Mouse (Mus musculus) lung, embryonic 16.5 days (tissue): Measurements from ENCODE around the gene Mkrn3. TPM values are rescaled to one million over a fixed set of nuclear protein-coding genes. Genes with fewer than 3 reads are reported as not detected.

Experiments used
- ATAC-seq: fragments of 200-750 bp; cut with Nextera tagmentation; 2 replicates; pipeline ENCODE4 v1.8.0; 2017; ENCODE audit warnings: low read depth, mild to moderate bottlenecking, moderate library complexity
- H3K27ac ChIP-seq: fragments of 300-500 bp; sonication (generic); 2 replicates; pipeline ENCODE4 v1.5.1; 2014; ENCODE audit warnings: mild to moderate bottlenecking, control low read depth, low read length
- H3K27me3 ChIP-seq: fragments of 300-500 bp; sonication (generic); 2 replicates; pipeline ENCODE4 v1.6.1; 2014; ENCODE audit warnings: low read depth, low read length, mixed read lengths; ENCODE audit not compliant: control insufficient read depth, insufficient read depth
- H3K36me3 ChIP-seq: fragments of 300-500 bp; sonication (generic); 2 replicates; pipeline ENCODE4 v1.6.1; 2014; ENCODE audit warnings: low read length; ENCODE audit not compliant: control insufficient read depth, insufficient read depth
- H3K4me1 ChIP-seq: fragments of 300-500 bp; sonication (generic); replicated peaks from 2 replicates; pipeline ENCODE4 v1.6.1; 2014; ENCODE audit warnings: low read length, mixed read lengths; ENCODE audit not compliant: control insufficient read depth, insufficient read depth
- H3K4me2 ChIP-seq: fragments of 300-500 bp; sonication (generic); 2 replicates; pipeline ENCODE4 v1.6.1; 2014; ENCODE audit warnings: low read depth, low read length, control low read depth
- H3K4me3 ChIP-seq: fragments of 300-500 bp; sonication (generic); 2 replicates; pipeline ENCODE4 v1.5.1; 2014; ENCODE audit warnings: mild to moderate bottlenecking, low read length, control low read depth
- H3K9ac ChIP-seq: fragments of 300-500 bp; sonication (generic); 2 replicates; pipeline ENCODE4 v1.6.1; 2014; ENCODE audit warnings: low read length, control low read depth
- H3K9me3 ChIP-seq: fragments of 300-500 bp; sonication (generic); 2 replicates; pipeline ENCODE4 v1.6.1; 2016; ENCODE audit warnings: low read length; ENCODE audit not compliant: control insufficient read depth
- WGBS: fragments of 180-500 bp; shearing (Covaris S2); extraction: QIAGEN DNeasy Blood & Tissue Kit; methylation state at CpG from one replicate; pipeline ENCODE4 v1.1.7; 2014; 5-methylcytosine and 5-hydroxymethylcytosine counted together
- polyA plus RNA-seq: library from polyadenylated mRNA; unstranded; fragments of >200 nt; fragmentation: Nextera tagmentation; extraction: Ambion mirVana; gene quantifications from 2 replicates; pipeline ENCODE4 v1.2.1, GENCODE M21; 2015

Mkrn3 gene
- polyA plus RNA-seq = 3.5 and 4.2 TPM in 2 replicates

DNA sequence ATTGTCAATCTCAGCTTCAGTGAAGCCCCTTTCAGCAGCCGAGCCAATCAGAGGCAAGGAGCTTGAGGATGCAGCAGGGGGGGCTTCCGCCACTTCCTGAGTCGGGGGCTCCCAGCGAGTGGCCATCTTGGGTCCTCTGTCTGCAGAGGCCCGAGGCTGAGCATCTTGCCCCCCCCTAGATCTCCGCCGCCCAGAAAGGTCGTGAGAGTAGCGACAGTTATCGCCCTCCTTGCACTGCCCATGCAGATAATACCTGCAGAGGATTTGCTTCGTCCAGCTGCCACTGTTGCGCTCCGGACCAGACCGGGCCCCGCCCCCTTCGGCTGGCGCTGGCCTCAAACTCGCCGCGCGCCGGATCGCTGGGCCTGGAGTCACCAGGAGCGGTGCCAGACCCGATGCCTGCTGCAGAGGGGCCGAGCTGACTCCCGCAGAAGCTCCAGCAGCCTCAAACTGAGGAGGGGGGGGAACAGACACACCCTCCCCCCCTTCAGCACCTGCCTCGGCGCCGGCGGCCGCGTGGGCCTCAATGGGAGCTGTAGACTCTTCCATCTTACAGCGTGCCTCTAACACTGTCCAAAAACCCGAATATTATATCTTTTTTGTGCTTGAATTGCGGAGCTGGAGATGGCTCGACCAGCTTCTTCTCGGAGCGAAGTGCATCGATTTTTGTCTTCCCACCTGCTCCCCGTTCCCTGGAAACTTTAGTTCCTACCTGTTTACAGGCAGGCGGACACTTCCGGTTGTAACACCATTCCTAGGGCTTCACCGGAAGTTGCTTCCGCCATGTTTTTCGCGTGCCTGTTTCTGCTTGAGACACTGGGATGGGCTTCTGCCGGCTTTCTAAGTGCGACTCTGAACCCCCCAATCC lies at the start of gene Mkrn3:
Gene Mkrn3 (minus strand): TSS at position 647 of the 868 bp plus-strand sequence.
- peak within 1 kb of the TSS; percentile 66 for H3K4me3 ChIP-seq
- WGBS = 24% methylated on average over 49 of the region's 49 CpGs
- peak within 1 kb of the TSS; percentile 75 for H3K9ac ChIP-seq
- ATAC-seq = peak; percentile 71
- H3K9me3 ChIP-seq = no peaks in the 10 kb centered on the region
- H3K4me1 ChIP-seq = peaks cover 5% of the 10 kb centered on the region; the same call in 1 of the 2 replicates
- H3K36me3 ChIP-seq = no peaks in the 10 kb centered on the region
- H3K4me2 ChIP-seq = peak within 1 kb of the TSS; percentile 77
- no peak within 1 kb of the TSS for H3K27ac ChIP-seq
- H3K27me3 ChIP-seq = no peaks in the 10 kb centered on the region

DNA sequence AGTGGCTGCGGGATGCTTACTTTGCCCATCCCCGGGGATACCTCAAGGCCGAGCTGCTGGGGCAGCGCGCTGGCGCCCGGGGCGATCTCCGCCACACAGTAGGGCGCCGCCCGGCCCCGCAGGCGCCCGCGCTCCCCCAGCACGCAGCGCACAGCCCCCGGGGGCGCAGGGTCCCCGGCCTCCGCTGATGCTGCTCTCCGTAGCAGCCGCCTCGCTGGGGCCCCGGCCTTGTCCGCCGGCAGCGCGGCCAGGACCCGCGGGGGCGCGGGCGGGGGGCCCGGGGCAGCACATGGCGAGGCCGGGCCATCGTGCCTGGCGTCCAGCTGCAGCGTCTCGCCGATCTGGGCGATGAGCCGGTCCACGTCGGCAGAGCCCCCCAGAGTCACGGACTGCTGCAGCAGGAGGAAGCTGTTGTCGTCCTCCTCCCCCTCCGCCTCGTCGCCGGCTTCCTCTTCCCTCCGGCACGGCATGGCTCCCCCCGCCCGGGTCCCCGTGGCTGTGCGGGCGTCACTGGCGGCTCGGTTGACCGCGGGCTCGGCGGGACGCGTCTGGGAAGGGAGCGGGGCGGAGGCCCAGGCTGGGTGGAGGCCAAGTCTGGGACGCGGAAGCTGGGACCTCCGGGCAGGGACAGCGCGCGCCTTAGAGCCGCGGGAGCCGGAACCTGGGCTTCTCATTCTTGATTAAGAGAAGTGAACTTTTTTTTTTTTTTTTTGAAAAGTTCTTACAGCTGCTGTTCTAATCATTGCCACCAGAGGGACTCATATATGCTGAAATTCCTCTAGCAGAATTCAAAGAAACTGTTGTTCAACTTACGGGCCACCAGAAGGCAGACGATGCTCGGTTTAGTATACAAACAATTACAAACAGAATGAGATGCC lies 44.2 kb upstream of the Mkrn3 start, which contains the start of gene Peg12:
Gene Peg12 (minus strand): TSS at position 633 of the 878 bp plus-strand sequence.
- Histone ChIP-seq H3K4me3 (peak within 1 kb of the TSS; percentile 63), H3K9me3 (no peaks in the 10 kb centered on the region), H3K4me2 (peak within 1 kb of the TSS; percentile 66), H3K9ac (peak within 1 kb of the TSS; percentile 78), H3K36me3 (no peaks in the 10 kb centered on the region), H3K27ac (peak within 1 kb of the TSS; percentile 94), H3K4me1 (no peaks in the 10 kb centered on the region), H3K27me3 (no peaks in the 10 kb centered on the region)
- 23% methylated on average over 68 of the region's 82 CpGs for whole genome bisulfite sequencing
- peak; percentile 94 for ATAC-seq

DNA sequence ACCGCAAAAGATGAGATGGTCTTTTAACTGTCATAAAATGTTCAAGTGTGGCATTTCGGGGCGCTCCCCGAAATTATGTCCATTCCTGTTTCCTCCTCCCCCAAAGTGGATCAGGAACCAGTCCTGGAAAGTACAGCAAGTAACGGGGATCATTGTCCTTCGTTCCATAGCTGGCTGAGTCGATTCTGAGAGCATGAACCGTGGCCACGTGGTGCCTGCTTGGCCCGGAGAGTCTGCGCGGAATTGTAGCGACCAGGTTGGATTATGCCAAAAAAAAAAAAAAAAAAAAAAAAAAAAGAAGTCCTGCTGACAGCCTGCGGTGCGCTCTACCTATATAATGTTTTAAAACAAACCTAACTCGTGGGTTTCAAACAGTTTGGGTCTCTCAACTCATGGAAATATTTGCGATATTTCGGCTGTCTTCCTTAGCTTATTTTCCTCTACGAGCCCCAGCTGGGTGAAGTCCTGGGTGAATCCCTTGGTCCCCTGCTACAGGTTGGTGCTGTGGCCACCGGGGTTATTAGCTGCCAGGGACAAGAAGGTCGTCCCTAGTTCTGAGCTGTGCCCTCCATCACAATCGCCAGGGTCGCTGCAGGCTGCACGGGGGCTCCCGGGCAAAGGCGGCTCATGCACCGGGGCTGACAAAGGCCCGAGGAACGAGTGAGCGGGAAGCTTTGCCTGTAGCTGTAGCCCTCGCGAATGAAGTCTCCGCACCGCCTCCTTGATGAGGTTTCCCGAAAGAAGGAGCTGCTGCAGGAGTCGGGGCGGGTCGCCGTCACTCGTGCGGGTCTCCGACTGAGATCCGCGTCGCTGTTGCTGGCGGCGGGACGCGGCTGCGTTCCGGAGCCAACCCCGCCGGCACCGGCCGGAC lies 43.3 kb upstream of the Mkrn3 start:
- H3K9me3 ChIP-seq = no peaks in the 10 kb centered on the region
- peak; percentile 29; the same call in 1 of the 2 replicates for ATAC-seq
- peak overlapping the region; percentile 63 for H3K4me3 ChIP-seq
- peak overlapping the region; percentile 66 for H3K4me2 ChIP-seq
- no peaks in the 10 kb centered on the region for H3K4me1 ChIP-seq
- peak overlapping the region; percentile 78 for H3K9ac ChIP-seq
- peak overlapping the region; percentile 94 for H3K27ac ChIP-seq
- no peaks in the 10 kb centered on the region for H3K36me3 ChIP-seq
- 27% methylated on average over 42 of the region's 55 CpGs for WGBS
- no peaks in the 10 kb centered on the region for H3K27me3 ChIP-seq

DNA sequence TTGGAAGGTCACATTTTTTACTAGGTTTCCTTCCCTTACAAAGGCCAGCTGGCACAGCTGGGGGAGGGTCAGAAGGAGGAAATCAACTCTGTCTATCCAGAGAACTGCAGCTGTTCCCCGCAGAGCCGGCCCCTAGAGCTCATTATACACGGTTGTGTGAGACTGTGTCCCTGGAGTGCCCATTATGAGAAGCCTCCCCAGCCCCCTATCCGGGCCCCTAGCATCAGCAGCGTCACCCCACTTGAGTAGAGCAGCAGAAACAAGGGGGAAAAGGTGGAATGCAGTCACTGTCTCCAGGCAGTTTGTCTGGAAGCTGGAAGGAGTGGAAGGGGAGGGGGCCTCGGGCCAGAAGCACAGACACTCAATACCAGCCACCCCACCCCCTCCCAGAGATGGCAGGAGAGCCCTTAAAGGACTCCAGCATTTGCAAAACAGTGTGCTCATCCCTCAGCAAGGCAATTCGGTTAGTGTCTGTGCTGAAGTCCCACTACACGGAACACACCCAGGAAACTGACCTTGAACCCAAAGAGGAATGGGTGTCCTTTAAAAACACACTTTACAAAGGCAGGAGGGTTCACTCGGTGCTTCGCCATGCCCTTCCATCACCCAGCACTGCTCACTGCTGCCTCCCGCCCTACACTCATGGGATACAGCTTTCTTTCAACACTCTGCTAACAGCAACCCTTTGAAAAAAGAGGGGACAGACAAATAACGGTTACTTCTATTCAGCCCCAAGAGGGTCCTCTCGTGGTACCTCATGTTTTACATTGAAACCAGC lies 42.5 kb upstream of the Mkrn3 start:
- peak overlapping the region; percentile 66 for H3K4me2 ChIP-seq
- no peaks in the 10 kb centered on the region for H3K36me3 ChIP-seq
- peak; percentile 30 for ATAC-seq
- H3K27ac ChIP-seq = no peak overlapping the region
- H3K27me3 ChIP-seq = no peaks in the 10 kb centered on the region
- peak overlapping the region; percentile 30 for H3K9ac ChIP-seq
- WGBS = 22% methylated on average over 13 of the region's 13 CpGs
- peak overlapping the region; percentile 63 for H3K4me3 ChIP-seq
- no peaks in the 10 kb centered on the region for H3K9me3 ChIP-seq
- H3K4me1 ChIP-seq = no peaks in the 10 kb centered on the region

DNA sequence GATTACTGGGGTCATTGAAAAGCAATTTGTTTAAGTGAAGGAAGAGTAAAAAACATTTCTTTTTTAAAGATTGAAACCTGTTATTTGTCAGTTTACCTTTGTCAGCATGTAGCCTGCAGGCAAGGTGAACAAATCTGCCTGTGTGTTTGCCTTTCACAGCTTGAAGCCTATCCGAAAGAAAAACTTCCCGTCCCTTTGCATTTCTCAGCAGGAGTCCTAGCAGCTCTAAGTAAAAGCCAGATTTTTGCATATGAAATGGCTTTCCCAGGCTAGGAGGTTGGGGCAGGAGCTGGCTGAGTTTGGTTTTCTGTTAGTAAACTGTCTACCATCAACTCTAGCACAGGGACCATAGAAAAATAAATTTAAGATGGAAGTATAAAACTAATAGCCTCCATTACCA lies 32.4 kb upstream of the Mkrn3 start:
- H3K36me3 ChIP-seq = no peaks in the 10 kb centered on the region
- H3K27me3 ChIP-seq = no peaks in the 10 kb centered on the region
- no peak overlapping the region for H3K9ac ChIP-seq
- WGBS = 42% methylated on average over 2 of the region's 2 CpGs
- no peaks in the 10 kb centered on the region for H3K4me1 ChIP-seq
- H3K4me3 ChIP-seq = no peak overlapping the region
- no peak for ATAC-seq
- H3K9me3 ChIP-seq = no peaks in the 10 kb centered on the region
- no peak overlapping the region for H3K27ac ChIP-seq
- H3K4me2 ChIP-seq = no peak overlapping the region

DNA sequence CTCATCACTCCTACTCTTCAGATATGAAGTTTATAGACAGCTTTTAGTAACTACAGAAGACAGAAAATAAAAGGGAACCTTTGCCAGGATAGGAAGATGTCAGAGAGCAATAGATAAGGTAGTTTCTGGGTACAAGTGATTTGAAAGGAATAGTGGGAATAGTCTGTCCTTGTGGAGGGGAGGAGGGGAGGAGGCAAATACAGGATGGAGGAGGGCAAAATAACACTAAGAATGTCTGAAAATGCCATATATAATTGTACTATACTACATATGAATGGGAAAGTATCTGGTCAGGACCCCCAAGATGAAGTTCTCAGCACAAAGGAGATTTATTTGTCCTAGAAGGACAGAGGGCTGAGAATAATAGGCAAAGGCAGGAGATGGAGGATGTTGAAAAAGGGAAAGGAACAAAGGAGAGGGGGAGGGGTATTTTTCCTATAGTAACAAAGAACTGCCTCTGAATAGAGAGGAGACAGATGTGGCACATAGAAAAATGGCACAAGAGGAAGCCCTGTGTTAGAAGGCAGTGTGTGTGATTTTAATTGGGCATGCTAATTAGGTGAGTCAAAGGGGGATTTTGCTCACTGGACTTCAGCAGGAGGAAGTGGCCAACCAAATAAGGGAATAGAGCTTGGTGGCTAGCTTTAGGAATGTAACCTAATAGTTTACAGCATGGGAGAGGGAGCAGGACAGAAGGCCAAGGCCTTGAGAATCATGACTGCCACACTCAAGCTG lies 25.7 kb upstream of the Mkrn3 start:
- Histone ChIP-seq H3K36me3 (no peaks in the 10 kb centered on the region), H3K4me1 (no peaks in the 10 kb centered on the region), H3K9ac (no peak overlapping the region), H3K27ac (no peak overlapping the region), H3K9me3 (no peaks in the 10 kb centered on the region), H3K27me3 (no peaks in the 10 kb centered on the region), H3K4me3 (no peak overlapping the region), H3K4me2 (no peak overlapping the region)
- ATAC-seq = no peak

DNA sequence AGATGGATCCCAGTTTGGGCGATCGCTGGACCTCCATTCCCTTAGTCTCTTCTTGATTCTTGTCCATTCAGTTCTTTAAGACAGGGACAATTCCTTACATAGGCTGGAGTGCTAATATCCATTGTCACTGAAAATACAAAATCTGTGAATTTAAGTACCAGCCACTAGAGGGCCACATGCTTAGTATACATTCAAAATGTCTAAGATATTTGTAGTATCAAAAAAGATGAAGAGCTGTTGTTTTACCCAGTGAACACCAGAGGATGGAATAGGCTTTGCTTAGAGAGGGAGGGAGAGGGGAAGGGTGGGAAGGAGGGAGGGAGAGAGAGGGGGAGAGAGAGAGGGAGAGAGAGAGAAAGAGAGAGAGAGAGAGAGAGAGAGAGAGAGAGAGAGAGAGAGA lies 16.5 kb upstream of the Mkrn3 start:
- no peaks in the 10 kb centered on the region for H3K4me1 ChIP-seq
- H3K36me3 ChIP-seq = no peaks in the 10 kb centered on the region
- 49% methylated on average over 2 of the region's 2 CpGs for WGBS
- ATAC-seq = no peak
- no peak overlapping the region for H3K4me2 ChIP-seq
- no peak overlapping the region for H3K9ac ChIP-seq
- H3K9me3 ChIP-seq = no peaks in the 10 kb centered on the region
- H3K4me3 ChIP-seq = no peak overlapping the region
- no peak overlapping the region for H3K27ac ChIP-seq
- H3K27me3 ChIP-seq = no peaks in the 10 kb centered on the region

DNA sequence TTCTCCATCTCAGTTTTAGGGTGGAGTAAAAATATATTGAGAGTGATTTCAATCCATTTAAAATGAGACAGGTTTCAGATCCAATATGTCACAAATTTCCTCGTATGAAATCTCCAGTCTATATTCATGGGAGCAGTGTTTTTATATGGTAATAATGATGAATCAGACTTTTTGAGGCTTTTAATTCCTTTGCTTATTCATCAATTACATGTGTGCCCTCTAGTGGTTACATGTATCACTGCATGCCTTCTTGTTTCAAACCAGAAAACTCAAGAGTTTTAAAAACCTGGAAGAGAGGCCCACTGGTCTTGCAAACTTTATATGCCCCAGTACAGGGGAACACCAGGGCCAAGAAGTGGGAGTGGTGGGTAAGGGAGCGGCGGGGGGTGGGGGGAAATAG lies 13.3 kb upstream of the Mkrn3 start:
- H3K27ac ChIP-seq = no peak overlapping the region
- H3K36me3 ChIP-seq = no peaks in the 10 kb centered on the region
- 25% methylated on average over 3 of the region's 3 CpGs for WGBS
- no peaks in the 10 kb centered on the region for H3K4me1 ChIP-seq
- no peak for ATAC-seq
- no peaks in the 10 kb centered on the region for H3K27me3 ChIP-seq
- no peak overlapping the region for H3K4me2 ChIP-seq
- no peaks in the 10 kb centered on the region for H3K9me3 ChIP-seq
- no peak overlapping the region for H3K4me3 ChIP-seq
- no peak overlapping the region for H3K9ac ChIP-seq
